Mouse (Mus musculus): ENCODE data around the gene Gm20388. TPM values are rescaled to one million over a fixed set of nuclear protein-coding genes. Genes with fewer than 3 reads are reported as not detected.

Gm20388 gene
- polyA plus RNA-seq, 1 experiment from 2014 or later: 3.6 TPM

- peaks cover 96% of the 10 kb centered on the region for H3K36me3 ChIP-seq (replicated peaks)
- no peaks in the 10 kb centered on the region for H3K9me3 ChIP-seq
- H3K27ac ChIP-seq (replicated peaks): no peak overlapping the region
- H3K4me3 ChIP-seq: no peak overlapping the region
- H3K4me1 ChIP-seq: no peaks in the 10 kb centered on the region
- 93% methylated on average over 8 of the region's 8 CpGs for WGBS
- H3K27me3 ChIP-seq (replicated peaks; ENCODE audit: low read depth, poor library complexity, severe bottlenecking): no peaks in the 10 kb centered on the region
- DNase-seq (ENCODE audit: low spot score): no peak
These were observed 3380.0 kb downstream of the Gm20388 start for GRCm38 (mm10) chr8:123290679-123291078.

DNA sequence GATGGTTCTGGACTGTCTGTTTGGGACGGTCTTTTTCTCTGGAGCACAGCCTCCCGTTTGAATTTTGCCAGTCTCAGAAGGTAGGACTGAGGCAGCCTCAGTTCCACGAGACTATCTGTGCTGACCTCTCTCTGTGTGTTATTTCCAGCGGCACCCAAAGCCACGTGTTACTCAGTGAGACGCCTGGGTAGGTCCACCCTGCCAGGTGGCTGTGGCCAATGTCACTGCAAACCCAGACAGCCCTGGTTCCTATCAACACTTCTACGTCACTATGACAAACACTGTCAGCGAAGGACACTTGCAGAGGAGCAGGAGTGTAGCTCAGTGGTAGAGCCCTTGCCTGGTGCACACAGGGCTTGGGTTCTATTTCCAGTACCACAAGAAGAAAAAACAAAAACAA, 3381.1 kb downstream of the Gm20388 start:
- WGBS: 91% methylated on average over 8 of the region's 8 CpGs
- H3K9me3 ChIP-seq: no peaks in the 10 kb centered on the region
- H3K27ac ChIP-seq (replicated peaks): no peak overlapping the region
- peaks cover 96% of the 10 kb centered on the region for H3K36me3 ChIP-seq (replicated peaks)
- no peaks in the 10 kb centered on the region for H3K4me1 ChIP-seq
- no peak overlapping the region for H3K4me3 ChIP-seq
- no peaks in the 10 kb centered on the region for H3K27me3 ChIP-seq (replicated peaks; ENCODE audit: low read depth, poor library complexity, severe bottlenecking)
- no peak for DNase-seq (ENCODE audit: low spot score)

DNA sequence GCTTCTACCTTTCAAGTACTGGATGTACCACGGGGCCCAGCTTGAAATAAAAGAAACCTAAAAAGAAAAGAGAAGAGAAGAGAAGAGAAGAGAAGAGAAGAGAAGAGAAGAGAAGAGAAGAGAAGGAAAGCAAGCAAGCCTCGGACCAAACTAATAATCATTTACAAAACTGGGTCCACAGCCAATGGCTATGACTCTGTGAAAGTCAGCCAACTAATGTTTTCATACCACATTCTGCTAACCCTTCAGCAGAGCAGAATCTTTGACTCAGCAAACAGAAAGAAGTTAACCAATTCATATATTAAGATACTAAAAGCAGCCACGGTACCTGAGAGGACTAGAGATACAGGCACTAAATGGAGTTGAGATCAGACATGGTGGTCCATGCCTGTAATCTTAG, 3381.6 kb downstream of the Gm20388 start:
- DNase-seq (ENCODE audit: low spot score): no peak
- H3K4me1 ChIP-seq: no peaks in the 10 kb centered on the region
- WGBS: 86% methylated on average over 3 of the region's 3 CpGs
- H3K36me3 ChIP-seq (replicated peaks): peaks cover 96% of the 10 kb centered on the region
- no peaks in the 10 kb centered on the region for H3K27me3 ChIP-seq (replicated peaks; ENCODE audit: low read depth, poor library complexity, severe bottlenecking)
- no peak overlapping the region for H3K27ac ChIP-seq (replicated peaks)
- H3K9me3 ChIP-seq: no peaks in the 10 kb centered on the region
- H3K4me3 ChIP-seq: no peak overlapping the region

GRCm38 (mm10) chr8:123292785-123293184, 3382.1 kb downstream of the Gm20388 start:
- WGBS: 87% methylated on average over 2 of the region's 2 CpGs
- peaks cover 96% of the 10 kb centered on the region for H3K36me3 ChIP-seq (replicated peaks)
- H3K27me3 ChIP-seq (replicated peaks; ENCODE audit: low read depth, poor library complexity, severe bottlenecking): no peaks in the 10 kb centered on the region
- no peaks in the 10 kb centered on the region for H3K9me3 ChIP-seq
- H3K4me3 ChIP-seq: no peak overlapping the region
- no peak for DNase-seq (ENCODE audit: low spot score)
- no peaks in the 10 kb centered on the region for H3K4me1 ChIP-seq
- no peak overlapping the region for H3K27ac ChIP-seq (replicated peaks)

- 91% methylated on average over 11 of the region's 11 CpGs for WGBS
- no peaks in the 10 kb centered on the region for H3K4me1 ChIP-seq
- no peak overlapping the region for H3K27ac ChIP-seq (replicated peaks)
- no peak for DNase-seq (ENCODE audit: low spot score)
- H3K27me3 ChIP-seq (replicated peaks; ENCODE audit: low read depth, poor library complexity, severe bottlenecking): no peaks in the 10 kb centered on the region
- peaks cover 87% of the 10 kb centered on the region for H3K36me3 ChIP-seq (replicated peaks)
- H3K9me3 ChIP-seq: no peaks in the 10 kb centered on the region
- H3K4me3 ChIP-seq: no peak overlapping the region
These were observed 3387.7 kb downstream of the Gm20388 start for GRCm38 (mm10) chr8:123298301-123298700.

- DNase-seq (ENCODE audit: low spot score): no peak
- WGBS: 71% methylated on average over 4 of the region's 4 CpGs
- no peak overlapping the region for H3K4me3 ChIP-seq
- no peaks in the 10 kb centered on the region for H3K27me3 ChIP-seq (replicated peaks; ENCODE audit: low read depth, poor library complexity, severe bottlenecking)
- H3K36me3 ChIP-seq (replicated peaks): peaks cover 99% of the 10 kb centered on the region
- H3K4me1 ChIP-seq: no peaks in the 10 kb centered on the region
- H3K9me3 ChIP-seq: no peaks in the 10 kb centered on the region
- no peak overlapping the region for H3K27ac ChIP-seq (replicated peaks)
These were observed 3398.1 kb downstream of the Gm20388 start for GRCm38 (mm10) chr8:123308738-123309137.

- Histone ChIP-seq H3K36me3 (replicated peaks) (peaks cover 22% of the 10 kb centered on the region), H3K27me3 (replicated peaks; ENCODE audit: low read depth, poor library complexity, severe bottlenecking) (no peaks in the 10 kb centered on the region), H3K4me3 (peak overlapping the region; percentile 68), H3K9me3 (no peaks in the 10 kb centered on the region), H3K27ac (replicated peaks) (peak overlapping the region; percentile 82), H3K4me1 (peaks cover 20% of the 10 kb centered on the region)
- 8% methylated on average over 21 of the region's 21 CpGs for WGBS
- no peak for DNase-seq (ENCODE audit: low spot score)
These were observed 3407.3 kb downstream of the Gm20388 start for GRCm38 (mm10) chr8:123317781-123318466.

GRCm38 (mm10) chr8:123318467-123318911, 3407.8 kb downstream of the Gm20388 start, which contains the start of gene Fanca:
Fanca (minus strand) TSS chr8:123318576.
- H3K27ac ChIP-seq (replicated peaks): peak within 1 kb of the TSS; percentile 82

GRCm38 (mm10) chr8:123319522-123320164, 3409.0 kb downstream of the Gm20388 start:
- H3K27me3 ChIP-seq (replicated peaks; ENCODE audit: low read depth, poor library complexity, severe bottlenecking): no peaks in the 10 kb centered on the region
- H3K36me3 ChIP-seq (replicated peaks): peaks cover 11% of the 10 kb centered on the region
- no peak overlapping the region for H3K27ac ChIP-seq (replicated peaks)
- no peaks in the 10 kb centered on the region for H3K9me3 ChIP-seq
- WGBS: 40% methylated on average over 7 of the region's 7 CpGs
- H3K4me3 ChIP-seq: 0 out of 2 replicates have a peak overlapping the region, but pooled peaks have one; percentile 68
- DNase-seq (ENCODE audit: low spot score): peak; percentile 50
- H3K4me1 ChIP-seq: peaks cover 20% of the 10 kb centered on the region

More at GRCm38 (mm10) chr8:123318467-123318911, 3407.8 kb downstream of the Gm20388 start, which contains the start of gene Fanca:
- WGBS: under 1% methylated on average over 24 of the region's 24 CpGs
- peak; percentile 98 for DNase-seq (ENCODE audit: low spot score)
- H3K4me3 ChIP-seq: peak within 1 kb of the TSS; percentile 68
- H3K27me3 ChIP-seq (replicated peaks; ENCODE audit: low read depth, poor library complexity, severe bottlenecking): no peaks in the 10 kb centered on the region
- H3K36me3 ChIP-seq (replicated peaks): peaks cover 17% of the 10 kb centered on the region
- H3K4me1 ChIP-seq: peaks cover 20% of the 10 kb centered on the region
- no peaks in the 10 kb centered on the region for H3K9me3 ChIP-seq

GRCm38 (mm10) chr8:123328552-123328951, 3417.9 kb downstream of the Gm20388 start:
- Histone ChIP-seq H3K27me3 (replicated peaks; ENCODE audit: low read depth, poor library complexity, severe bottlenecking) (peaks cover 19% of the 10 kb centered on the region), H3K9me3 (no peaks in the 10 kb centered on the region), H3K36me3 (replicated peaks) (no peaks in the 10 kb centered on the region), H3K4me3 (no peak overlapping the region), H3K27ac (replicated peaks) (no peak overlapping the region), H3K4me1 (peaks cover 22% of the 10 kb centered on the region)
- WGBS: 92% methylated on average over 2 of the region's 2 CpGs
- no peak for DNase-seq (ENCODE audit: low spot score)

- Histone ChIP-seq H3K27me3 (replicated peaks; ENCODE audit: low read depth, poor library complexity, severe bottlenecking) (peaks cover 27% of the 10 kb centered on the region), H3K4me1 (peaks cover 29% of the 10 kb centered on the region), H3K9me3 (no peaks in the 10 kb centered on the region), H3K36me3 (replicated peaks) (no peaks in the 10 kb centered on the region), H3K27ac (replicated peaks) (no peak overlapping the region), H3K4me3 (no peak overlapping the region)
- no peak for DNase-seq (ENCODE audit: low spot score)
- 88% methylated on average over 4 of the region's 4 CpGs for WGBS
These were observed 3418.7 kb downstream of the Gm20388 start for GRCm38 (mm10) chr8:123329350-123329749.

- no peaks in the 10 kb centered on the region for H3K9me3 ChIP-seq
- peaks cover 34% of the 10 kb centered on the region for H3K4me1 ChIP-seq
- WGBS: 78% methylated on average over 5 of the region's 5 CpGs
- no peak for DNase-seq (ENCODE audit: low spot score)
- H3K36me3 ChIP-seq (replicated peaks): no peaks in the 10 kb centered on the region
- H3K4me3 ChIP-seq: no peak overlapping the region
- no peak overlapping the region for H3K27ac ChIP-seq (replicated peaks)
- H3K27me3 ChIP-seq (replicated peaks; ENCODE audit: low read depth, poor library complexity, severe bottlenecking): peaks cover 33% of the 10 kb centered on the region
These were observed 3419.3 kb downstream of the Gm20388 start for GRCm38 (mm10) chr8:123329961-123330360.

- Histone ChIP-seq H3K36me3 (replicated peaks) (no peaks in the 10 kb centered on the region), H3K27me3 (replicated peaks; ENCODE audit: low read depth, poor library complexity, severe bottlenecking) (peaks cover 33% of the 10 kb centered on the region), H3K9me3 (no peaks in the 10 kb centered on the region), H3K4me1 (peaks cover 34% of the 10 kb centered on the region), H3K27ac (replicated peaks) (no peak overlapping the region), H3K4me3 (no peak overlapping the region)
- 79% methylated on average over 6 of the region's 6 CpGs for WGBS
- DNase-seq (ENCODE audit: low spot score): no peak
These were observed 3420.1 kb downstream of the Gm20388 start for GRCm38 (mm10) chr8:123330701-123331100.

All from embryonic facial prominence, embryonic 10.5 days (tissue).